Mouse (Mus musculus) hematopoietic stem cell, adult 5-6 weeks (primary cell): ENCODE data around the gene Mef2c. TPM values are rescaled to one million over a fixed set of nuclear protein-coding genes. Genes with fewer than 3 reads are reported as not detected.

Experiments used
- ATAC-seq, 2 experiments: fragments of 125-278 bp in 1 of 2; replicated peaks in 1 of 2; 2 replicates each; pipeline ENCODE4 v1.8.0; 2016 to 2017; ENCODE audit warnings: inconsistent platforms in 2 of 2, mild to moderate bottlenecking in 2 of 2, moderate number of reproducible peaks in 2 of 2, low read depth in 1 of 2, moderate TSS enrichment in 1 of 2; ENCODE audit not compliant: low FRiP score in 2 of 2, poor library complexity in 2 of 2, severe bottlenecking in 2 of 2, insufficient read depth in 1 of 2, low TSS enrichment in 1 of 2
- total RNA-seq: library from RNA; stranded (forward); fragments of 172-1452, 232-1000 nt; gene quantifications from 2 replicates; pipeline ENCODE4 v1.2.3, GENCODE M21; 2017

Gene Mef2c
- total RNA-seq, 1 experiment from 2014 or later, result 485 TPM

DNA sequence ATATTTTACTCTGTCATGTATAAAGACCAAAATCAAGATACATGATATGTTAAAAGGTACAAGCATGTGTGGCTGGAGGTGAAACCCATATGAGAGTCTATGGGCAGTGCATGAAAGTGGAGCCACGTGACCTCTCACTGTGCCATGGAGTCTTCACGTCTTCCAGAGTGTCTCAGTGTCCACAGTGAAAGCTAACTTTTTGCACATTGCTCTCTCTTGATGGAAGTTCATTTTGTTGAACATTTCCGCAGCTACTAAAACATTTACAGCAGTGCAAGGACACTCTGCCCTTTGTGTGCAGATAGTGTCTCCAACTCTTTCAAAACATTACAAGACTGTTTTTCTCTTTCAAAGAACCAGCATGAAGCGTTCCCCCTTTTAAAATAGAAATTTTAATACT lies 123.6 kb downstream of the Mef2c start:
- no peak for ATAC-seq

DNA sequence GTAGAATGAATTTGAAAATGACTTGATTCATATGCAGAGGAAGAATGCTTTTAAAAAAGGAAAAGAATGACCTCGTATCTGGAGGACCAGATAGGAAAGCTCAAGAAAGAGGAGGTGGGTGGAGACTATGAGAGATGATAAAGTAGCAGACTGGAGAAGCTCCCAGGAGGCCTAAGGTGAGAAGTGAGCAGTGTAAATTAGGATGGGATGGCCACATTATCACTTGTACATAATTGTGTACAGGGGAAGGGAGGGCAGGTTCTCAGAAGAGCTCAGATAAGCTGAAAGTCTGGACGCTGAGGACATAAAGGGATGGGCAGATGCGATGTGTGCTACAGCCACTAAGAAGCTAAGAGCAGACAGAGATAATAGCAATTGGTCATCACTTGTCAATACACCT lies 124.3 kb downstream of the Mef2c start:
- no peak for ATAC-seq

DNA sequence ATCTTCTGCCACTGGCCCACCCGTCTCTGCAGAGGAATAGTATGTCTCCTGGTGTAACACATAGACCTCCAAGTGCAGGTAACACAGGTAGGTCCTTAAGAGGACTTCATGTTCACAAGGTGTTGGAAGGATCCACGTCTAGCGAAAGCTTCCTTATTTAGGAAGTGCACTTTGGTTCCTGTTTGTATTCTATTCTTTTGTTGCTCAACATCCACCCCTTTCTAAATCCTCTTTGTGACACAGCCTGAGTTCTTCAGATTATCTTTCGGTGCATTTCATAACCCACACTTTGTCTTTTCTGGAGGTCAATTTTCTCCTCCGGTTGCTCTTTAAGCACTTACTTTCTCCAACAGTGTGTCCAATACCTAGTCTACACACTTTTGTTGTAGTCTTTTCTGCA lies 129.3 kb downstream of the Mef2c start:
- ATAC-seq, result peak in 1 of 2 experiments; percentile 64; a peak in 1 of 4 replicates

DNA sequence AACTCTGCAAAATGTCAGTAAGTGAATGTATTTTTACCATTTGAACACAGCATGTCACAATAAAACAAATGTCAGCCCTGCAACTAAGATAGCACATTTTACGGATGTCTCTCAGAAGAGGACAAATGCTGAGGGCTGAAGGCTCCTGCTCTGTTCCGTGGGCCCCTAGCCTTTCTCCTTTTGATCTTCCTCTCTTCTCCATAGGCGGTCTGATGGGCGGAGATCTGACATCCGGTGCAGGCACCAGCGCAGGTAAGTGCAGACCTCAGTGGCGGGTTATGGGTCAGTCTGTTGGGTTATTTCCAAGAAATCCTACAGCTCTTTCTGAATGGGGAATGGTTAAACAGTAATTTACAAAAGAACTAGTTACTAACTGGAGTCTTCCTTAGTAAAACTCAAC lies 131.4 kb downstream of the Mef2c start:
- no peak for ATAC-seq

DNA sequence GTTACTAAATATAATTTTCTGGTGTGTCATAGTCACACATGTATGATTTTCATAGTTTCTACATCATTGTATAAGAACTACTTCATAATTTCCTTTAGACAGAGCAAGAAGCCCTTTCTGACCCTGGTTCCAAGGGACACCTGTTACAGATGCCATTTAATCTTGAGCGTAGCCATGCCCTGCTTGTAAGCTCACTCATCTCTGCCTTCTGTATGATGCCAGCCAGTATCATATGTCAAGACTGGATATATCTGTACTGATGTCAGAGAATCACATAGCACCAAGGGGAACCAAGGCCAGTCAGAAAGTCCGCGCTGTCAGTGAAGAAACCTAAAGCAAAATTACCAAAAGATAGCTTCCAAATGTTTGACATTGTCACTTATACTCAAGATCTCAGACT lies 133.8 kb downstream of the Mef2c start:
- ATAC-seq, result no peak

DNA sequence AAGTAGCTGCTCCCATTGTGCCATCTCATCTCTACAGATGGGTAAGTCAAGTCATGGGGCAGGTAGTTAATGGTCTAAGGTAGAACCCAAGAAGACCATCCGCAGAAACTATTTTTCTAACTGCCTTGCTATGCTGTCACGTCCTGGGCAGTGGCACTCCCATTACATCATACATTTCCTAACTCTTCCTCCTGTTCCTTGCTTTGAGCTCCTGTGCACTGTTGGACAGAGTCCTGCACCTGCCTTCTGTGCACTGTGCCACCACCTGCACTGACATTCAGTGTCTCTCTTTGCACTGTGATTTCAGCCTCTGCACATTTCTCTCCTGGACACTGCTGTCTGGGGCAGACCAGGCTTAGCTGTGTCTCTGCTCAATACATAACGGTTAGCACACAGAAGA lies 134.9 kb downstream of the Mef2c start:
- no peak for ATAC-seq

DNA sequence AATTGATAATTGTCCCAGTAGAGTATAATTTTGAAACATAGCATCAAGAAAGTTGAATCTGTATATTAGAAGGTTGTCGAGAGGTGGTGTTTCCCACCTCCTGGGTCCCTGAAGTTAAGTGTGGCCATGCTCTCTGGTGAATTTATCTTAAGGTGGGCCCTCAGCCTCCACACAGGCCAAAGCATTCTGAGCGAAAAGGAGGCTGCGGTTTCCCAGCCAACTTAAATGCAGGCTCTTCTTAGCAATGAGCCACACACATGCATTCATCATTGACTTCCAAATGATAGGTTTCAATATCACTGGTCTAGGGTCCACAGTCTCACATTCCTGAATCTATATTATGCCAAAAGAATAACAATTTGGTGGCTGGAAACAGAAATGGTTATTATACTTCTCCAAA lies 145.2 kb downstream of the Mef2c start:
- ATAC-seq, result no peak

DNA sequence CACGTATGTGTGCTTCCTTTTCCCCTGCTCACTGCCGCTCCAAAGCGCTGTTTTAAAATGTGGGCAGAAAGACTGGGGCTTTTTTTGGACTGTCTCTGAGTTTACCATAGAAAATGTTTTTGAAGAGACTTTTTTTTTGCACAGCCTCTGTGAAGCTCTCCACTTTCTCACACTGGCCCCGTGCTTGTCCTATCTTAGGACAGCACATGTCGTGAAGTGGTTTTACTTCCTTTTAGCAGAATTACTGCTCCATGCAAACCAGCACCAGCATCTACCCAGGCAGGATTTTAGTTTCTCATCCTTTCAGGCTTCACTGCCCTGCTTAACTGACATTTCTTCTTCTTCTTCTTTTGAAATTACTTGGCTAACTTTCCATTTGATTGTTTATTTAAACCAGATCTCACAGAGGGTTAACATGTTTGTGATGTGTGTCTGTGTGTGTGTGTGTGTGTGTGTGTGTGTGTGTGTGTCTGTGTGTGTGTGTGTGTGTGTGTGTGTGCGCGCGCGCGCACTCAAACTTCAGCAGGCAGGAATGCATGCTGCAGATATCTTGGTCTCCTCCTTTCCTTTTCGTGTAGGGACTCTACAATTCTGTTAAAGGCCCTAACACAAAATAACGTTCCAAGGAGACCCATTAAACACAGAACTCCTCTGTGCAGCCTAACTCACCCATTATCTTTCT lies 146.1 kb downstream of the Mef2c start:
- ATAC-seq, result peak; percentile 80 to 91

DNA sequence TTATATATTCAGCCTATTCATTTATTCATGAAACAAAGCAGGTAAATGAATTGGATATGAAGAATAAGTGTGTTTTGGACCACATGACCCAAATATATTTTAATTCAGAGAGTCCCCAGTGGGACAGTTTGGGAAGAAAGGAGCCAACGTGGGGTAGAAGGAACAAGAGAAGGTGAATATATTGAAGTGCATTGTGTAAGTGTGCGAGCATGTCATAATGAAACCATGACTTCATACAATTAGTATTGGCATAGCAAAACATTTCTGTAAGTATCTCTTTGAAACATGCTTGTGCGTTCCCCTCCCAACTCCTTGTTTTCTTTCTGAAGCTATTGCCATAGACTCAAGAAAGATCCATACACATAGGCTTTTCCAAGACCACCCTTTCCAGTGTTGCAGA lies 147.0 kb downstream of the Mef2c start:
- ATAC-seq, result no peak

DNA sequence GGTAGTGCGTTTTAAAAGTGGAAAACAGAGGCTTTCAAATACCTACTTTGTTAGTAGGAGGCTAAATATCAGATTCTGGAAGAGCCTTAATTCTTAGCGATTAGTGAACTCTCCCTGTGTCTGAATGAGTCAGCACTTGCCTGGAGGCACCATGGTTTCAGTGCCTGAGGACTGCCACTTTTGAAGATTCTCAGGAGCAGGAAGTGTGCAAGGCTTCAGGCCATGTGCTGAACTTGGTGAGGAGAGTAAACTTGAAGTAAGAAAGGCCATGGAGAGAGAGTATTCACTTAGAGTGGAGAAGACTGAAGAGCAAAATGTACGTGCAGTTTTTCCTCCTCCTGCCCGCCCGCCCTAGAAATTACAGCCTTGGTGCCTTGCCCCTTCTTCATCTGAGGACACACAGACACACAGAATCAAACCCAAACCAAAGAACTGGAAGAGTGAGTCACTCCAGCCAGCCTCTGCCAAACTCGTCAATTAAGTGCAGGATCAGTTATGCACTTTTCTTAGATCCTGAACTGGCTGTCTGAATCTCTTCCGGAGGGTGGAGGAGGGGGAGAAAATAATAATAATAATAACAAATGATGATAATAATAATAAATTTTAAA lies 148.2 kb downstream of the Mef2c start:
- 0 out of 4 replicates have a peak, but pooled peaks of 1 of the 2 experiments have one; percentile 34 for ATAC-seq

DNA sequence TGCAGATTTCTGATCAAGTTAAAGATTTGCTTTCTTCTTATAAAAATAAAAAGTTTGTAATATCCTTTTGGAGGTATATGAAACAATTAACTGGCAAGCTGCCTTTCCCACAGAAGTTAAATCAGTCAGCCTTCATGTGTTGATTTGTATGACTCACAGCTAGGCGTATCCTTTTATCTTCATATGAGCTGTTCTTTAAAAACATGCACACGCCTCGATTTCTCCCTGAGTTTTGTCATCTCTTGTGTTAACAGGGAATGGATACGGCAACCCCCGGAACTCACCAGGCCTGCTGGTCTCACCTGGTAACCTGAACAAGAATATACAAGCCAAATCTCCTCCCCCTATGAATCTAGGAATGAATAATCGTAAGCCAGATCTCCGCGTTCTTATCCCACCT lies 148.7 kb downstream of the Mef2c start:
- no peak for ATAC-seq

DNA sequence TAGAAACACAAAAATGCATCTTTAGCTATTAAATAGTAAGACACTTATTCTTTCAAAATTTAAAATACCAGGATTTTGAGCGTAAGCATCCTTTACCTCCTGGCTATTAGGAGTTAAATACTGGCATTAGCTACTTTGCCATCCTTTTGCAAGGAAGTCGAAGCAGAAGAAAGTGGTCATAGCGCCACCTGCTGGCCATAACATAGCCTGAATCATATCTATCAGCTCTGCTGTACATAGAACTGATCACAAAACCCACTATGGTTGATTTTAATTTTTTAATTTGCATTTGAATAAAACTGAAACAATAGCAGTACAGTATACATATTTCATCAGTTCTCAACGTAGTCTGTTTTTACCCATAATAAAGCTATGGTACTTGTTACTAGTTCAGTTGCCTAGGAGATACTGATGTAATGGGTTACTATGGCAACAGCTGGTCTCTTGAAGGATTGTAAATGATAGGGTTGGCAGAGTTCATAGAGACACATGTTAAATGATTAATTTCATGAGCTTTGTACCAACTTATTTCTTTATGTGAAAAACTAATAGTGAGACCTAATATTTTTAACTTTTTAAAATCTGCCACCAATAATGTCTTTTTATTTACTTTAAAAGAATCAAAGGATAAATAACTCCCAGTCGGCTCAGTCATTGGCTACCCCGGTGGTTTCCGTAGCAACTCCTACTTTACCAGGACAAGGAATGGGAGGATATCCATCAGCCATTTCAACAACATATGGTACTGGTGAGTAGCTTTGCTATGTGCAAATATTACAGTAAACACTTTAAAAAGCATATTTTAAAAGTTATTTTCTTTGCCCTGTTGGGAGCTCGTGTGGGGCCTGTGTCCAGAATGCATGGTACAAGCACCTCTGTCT lies 151.3 kb downstream of the Mef2c start:
- peak; percentile 52 to 61; a peak in 2 of 4 replicates for ATAC-seq

DNA sequence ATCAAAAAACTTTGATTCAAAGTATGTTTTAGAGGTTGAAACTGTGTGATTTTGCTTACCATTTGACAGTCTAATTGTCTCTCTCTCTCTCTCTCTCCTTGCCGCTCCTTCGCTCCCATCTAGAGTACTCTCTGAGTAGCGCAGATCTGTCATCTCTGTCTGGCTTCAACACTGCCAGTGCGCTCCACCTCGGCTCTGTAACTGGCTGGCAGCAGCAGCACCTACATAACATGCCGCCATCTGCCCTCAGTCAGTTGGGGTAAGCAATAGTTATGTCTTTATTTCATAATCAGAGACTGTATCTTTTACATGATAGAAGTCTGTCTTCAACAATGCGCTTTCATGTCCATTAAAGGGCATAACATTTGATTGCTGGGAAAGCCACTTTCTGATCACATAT lies 152.3 kb downstream of the Mef2c start:
- ATAC-seq, result no peak

DNA sequence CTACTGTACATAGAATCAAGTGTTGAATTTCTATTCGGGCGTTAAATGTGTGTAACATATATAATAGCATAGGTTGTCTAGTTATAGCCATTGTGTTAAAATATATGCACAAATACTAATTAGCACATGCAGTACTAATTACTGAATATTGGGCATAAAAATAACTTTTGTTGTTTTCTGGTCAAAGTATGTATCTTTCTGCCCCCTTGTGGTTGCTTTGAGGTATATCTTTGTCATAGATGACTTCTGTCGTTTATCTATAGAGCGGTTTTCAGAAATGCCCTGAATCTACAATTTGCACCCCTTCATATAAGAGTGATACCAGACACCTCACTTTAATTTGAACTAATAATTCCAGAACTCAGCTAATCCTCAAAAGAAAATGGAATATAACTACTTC lies 152.9 kb downstream of the Mef2c start:
- peak in 1 of 2 experiments; percentile 46; a peak in 1 of 4 replicates for ATAC-seq

DNA sequence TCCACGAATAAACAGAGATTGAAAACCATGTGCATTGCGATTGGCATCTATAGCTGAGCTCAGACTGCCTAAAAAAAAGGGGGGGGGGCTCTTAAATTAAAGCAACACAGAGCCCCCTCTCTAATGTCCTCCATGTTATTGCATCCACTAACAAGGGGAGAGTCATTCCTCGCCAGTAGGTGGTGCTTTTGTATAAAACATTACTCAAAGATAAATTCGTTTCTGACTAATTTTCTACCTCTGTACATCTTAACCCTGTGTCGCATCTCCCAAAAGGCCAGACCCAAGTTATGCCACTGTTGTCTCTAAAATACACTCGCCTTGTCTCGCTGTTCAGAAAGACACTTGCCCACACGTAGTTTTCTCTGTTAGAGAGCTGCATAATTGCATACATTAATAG lies 156.9 kb downstream of the Mef2c start:
- no peak for ATAC-seq

DNA sequence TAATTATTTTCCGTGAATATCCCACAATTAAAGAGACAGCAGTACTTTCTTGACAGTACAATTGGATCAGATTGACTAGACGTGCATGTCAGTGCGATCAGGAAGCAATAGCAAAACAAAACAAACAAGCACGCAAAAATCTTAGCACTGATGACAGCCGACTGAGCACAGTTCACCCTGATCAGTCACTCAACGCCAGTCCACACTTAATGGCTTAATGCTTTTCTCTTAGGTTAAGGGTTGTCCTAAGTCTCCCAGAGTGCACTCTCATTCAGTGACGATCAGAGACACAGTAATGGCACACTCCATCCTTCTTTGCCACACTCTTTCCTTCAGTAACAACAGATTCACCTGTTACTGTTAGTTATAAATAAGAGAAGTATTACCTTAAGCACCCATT lies 157.3 kb downstream of the Mef2c start:
- ATAC-seq, result no peak

DNA sequence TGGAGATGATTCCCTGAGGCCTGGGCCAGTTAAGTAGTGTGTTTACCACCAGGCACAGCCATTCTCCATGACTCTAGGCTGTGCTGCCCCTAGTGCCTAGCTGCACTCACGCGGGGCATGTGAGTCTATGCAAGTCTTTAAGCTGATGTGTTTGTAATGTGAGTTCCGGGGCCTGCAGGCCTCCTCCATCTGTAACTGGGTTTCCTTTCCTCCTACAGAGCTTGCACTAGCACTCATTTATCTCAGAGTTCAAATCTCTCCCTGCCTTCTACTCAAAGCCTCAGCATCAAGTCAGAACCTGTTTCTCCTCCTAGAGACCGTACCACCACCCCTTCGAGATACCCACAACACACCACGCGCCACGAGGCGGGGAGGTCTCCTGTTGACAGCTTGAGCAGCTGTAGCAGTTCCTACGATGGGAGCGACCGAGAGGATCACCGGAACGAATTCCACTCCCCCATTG lies 158.3 kb downstream of the Mef2c start:
- 0 out of 4 replicates have a peak, but pooled peaks of 1 of the 2 experiments have one; percentile 22 for ATAC-seq

DNA sequence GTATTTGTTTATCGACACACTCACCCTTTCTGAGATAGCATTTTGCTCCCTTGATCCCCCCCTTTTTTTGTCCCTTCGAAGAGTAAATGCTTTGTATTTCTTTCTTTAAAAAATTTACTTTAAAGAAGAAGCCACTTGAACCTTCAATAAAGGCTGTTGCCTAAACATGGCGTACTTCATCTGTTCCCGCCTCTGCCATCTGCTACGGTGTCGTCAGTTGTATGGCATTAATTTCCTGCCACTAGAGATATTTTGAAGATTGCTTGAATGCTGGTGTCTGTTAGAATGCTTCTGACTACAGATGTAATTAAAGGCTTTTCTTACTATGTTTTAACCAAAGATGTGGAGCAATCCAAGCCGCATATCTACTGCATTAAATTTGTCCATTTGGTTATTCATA lies 162.3 kb downstream of the Mef2c start:
- no peak for ATAC-seq
